Mouse (Mus musculus): ENCODE results near the gene Sept6. TPM values are rescaled to one million over a fixed set of nuclear protein-coding genes. Genes with fewer than 3 reads are reported as not detected.
A peak's percentile ranks its signal among the peaks of the same experiment; 100 is the strongest.

Gene Sept6
- total and polyA plus RNA-seq, 3 experiments, result 94.1 to 180 (median 98.8) TPM

DNA sequence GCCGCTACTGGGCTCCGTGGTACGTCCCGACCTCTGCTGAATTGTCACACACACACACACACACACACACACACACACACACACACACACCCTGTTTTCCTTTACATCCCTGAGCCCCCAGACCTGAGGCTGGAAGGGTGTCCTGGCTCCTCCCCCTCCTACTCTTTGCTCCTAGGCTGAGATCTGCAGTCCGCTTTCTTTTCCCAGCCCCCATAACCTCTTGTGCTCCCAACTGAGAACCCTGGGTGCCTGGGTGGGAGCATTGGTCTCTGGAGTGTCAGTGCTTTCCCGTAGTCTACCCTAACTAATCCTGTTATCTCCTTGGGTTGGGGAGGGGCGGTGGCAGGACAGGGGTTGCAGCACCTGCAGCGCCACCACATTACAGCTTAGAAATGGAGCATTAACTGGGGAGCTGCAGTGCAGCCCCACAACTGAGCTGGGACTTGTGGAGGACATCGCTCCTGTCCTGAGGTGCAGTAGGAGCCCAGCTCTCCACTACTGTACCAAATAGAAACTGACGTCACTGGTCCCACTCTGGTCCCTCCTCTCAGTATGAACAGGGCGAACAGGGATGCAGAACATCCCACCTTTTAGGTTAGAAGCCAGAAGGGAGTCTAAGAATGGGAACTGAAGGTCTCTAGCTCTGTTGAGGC lies 1.7 kb downstream of the Sept6 start:
- peak in 1 of 2 experiments; percentile 3; a peak in 1 of 4 replicates for TF ChIP-seq CTCF (conservative IDR thresholded peaks at IDR 0.05 in 1 of 2, IDR thresholded peaks at IDR 0.05 in 1 of 2; ENCODE audit: low read depth in 2 of 2, low read length in 2 of 2)
- no peak for TF ChIP-seq CHD1 (IDR thresholded peaks at IDR 0.05; ENCODE audit: low read depth, low read length)
- no peaks in the 10 kb centered on the region for H3K9me3 ChIP-seq (replicated peaks; ENCODE audit: low read length)
- peaks cover 19 to 32% of the 10 kb centered on the region in 2 experiments for H3K4me1 ChIP-seq (ENCODE audit: control insufficient read depth in 1 of 2, insufficient read depth in 2 of 2)
- peak overlapping the region; percentile 17 for H3K27ac ChIP-seq (ENCODE audit: insufficient read depth, low read depth)
- H3K79me2 ChIP-seq (replicated peaks; ENCODE audit: control insufficient read depth, extremely low read depth, insufficient read depth, poor library complexity, severe bottlenecking), result peaks cover 39% of the 10 kb centered on the region
- H3K4me3 ChIP-seq (replicated peaks in 1 of 3; ENCODE audit: low read depth in 2 of 3, low read length in 2 of 3, poor library complexity in 1 of 3), result peak overlapping the region in 2 of 3 experiments; percentile 68 to 97
- H3K9ac ChIP-seq (ENCODE audit: insufficient read depth, low read depth), result peak overlapping the region; percentile 16
- in situ Hi-C loops (cut with MboI; ENCODE audit: low pct_ligation_motif_present, low pct_unique_long_range_greater_than_20kb, low sequenced_read_pairs) (no loop called here), dilution Hi-C loops (cut with MboI; ENCODE audit: extremely low pct_ligation_motif_present, extremely low pct_unique_long_range_greater_than_20kb, low sequenced_read_pairs) (no loop called here)
- H3K36me3 ChIP-seq (replicated peaks in 1 of 2; ENCODE audit: control insufficient read depth in 1 of 2, insufficient read depth in 1 of 2, low read length in 1 of 2), result no peaks in the 10 kb centered on the region
- peak overlapping the region; percentile 75 for H3K4me2 ChIP-seq (ENCODE audit: insufficient read depth, low read depth, poor library complexity, severe bottlenecking)
- H3K27me3 ChIP-seq (replicated peaks), result no peaks in the 10 kb centered on the region
- no peak for DNase-seq (ENCODE audit: extremely low read depth)

- in situ Hi-C loops (cut with MboI; ENCODE audit: low pct_ligation_motif_present, low pct_unique_long_range_greater_than_20kb, low sequenced_read_pairs), result no loop called here
- Histone ChIP-seq H3K36me3 (replicated peaks in 1 of 2; ENCODE audit: control insufficient read depth in 1 of 2, insufficient read depth in 1 of 2, low read length in 1 of 2) (no peaks in the 10 kb centered on the region), H3K9ac (ENCODE audit: insufficient read depth, low read depth) (peak overlapping the region; percentile 71), H3K27ac (ENCODE audit: insufficient read depth, low read depth) (peak overlapping the region; percentile 47), H3K9me3 (replicated peaks; ENCODE audit: low read length) (no peaks in the 10 kb centered on the region), H3K4me3 (replicated peaks in 1 of 3; ENCODE audit: low read depth in 2 of 3, low read length in 2 of 3, poor library complexity in 1 of 3) (peak overlapping the region; percentile 68 to 97 (median 80)), H3K79me2 (replicated peaks; ENCODE audit: control insufficient read depth, extremely low read depth, insufficient read depth, poor library complexity, severe bottlenecking) (peaks cover 44% of the 10 kb centered on the region), H3K27me3 (replicated peaks) (no peaks in the 10 kb centered on the region), H3K4me1 (ENCODE audit: control insufficient read depth in 1 of 2, insufficient read depth in 2 of 2) (peaks cover 19 to 32% of the 10 kb centered on the region in 2 experiments), H3K4me2 (ENCODE audit: insufficient read depth, low read depth, poor library complexity, severe bottlenecking) (no peak overlapping the region)
- peak; percentile 83 for DNase-seq (ENCODE audit: extremely low read depth)
- dilution Hi-C loops (cut with MboI; ENCODE audit: extremely low pct_ligation_motif_present, extremely low pct_unique_long_range_greater_than_20kb, low sequenced_read_pairs), result no loop called here
- TF ChIP-seq CTCF (conservative IDR thresholded peaks at IDR 0.05 in 1 of 2, IDR thresholded peaks at IDR 0.05 in 1 of 2; ENCODE audit: low read depth in 2 of 2, low read length in 2 of 2), result no peak
- TF ChIP-seq EP300 (IDR thresholded peaks at IDR 0.05; ENCODE audit: low read length), result no peak
- no peak for TF ChIP-seq MXI1 (IDR thresholded peaks at IDR 0.05; ENCODE audit: low read depth, low read length)
- peak; percentile 20; the same call in 1 of the 2 replicates for TF ChIP-seq IRF4 (IDR thresholded peaks at IDR 0.05; ENCODE audit: low read depth, low read length)
- TF ChIP-seq UBTF (IDR thresholded peaks at IDR 0.05; ENCODE audit: low read depth, low read length), result no peak
- no peak for TF ChIP-seq RAD21 (IDR thresholded peaks at IDR 0.05; ENCODE audit: low read depth, low read length)
- no peak for TF ChIP-seq KAT2A (IDR thresholded peaks at IDR 0.05; ENCODE audit: insufficient replicate concordance, low read length)
- TF ChIP-seq RCOR1 (conservative IDR thresholded peaks at IDR 0.05; ENCODE audit: low read depth, low read length), result no peak
- no peak for TF ChIP-seq POLR2AphosphoS2 (IDR thresholded peaks at IDR 0.05; ENCODE audit: low read depth, low read length)
- no peak for TF ChIP-seq MEF2A (IDR thresholded peaks at IDR 0.05; ENCODE audit: borderline replicate concordance, low read depth, low read length)
- peak; percentile 77 for TF ChIP-seq MAZ (IDR thresholded peaks at IDR 0.05; ENCODE audit: low read depth, low read length)
- TF ChIP-seq USF1 (IDR thresholded peaks at IDR 0.05; ENCODE audit: low read depth, low read length), result no peak
- no peak for TF ChIP-seq PAX5 (IDR thresholded peaks at IDR 0.05; ENCODE audit: low read length)
- TF ChIP-seq ZNF384 (IDR thresholded peaks at IDR 0.05; ENCODE audit: low read depth, low read length), result no peak
- no peak for TF ChIP-seq MYC (IDR thresholded peaks at IDR 0.05; ENCODE audit: low read depth, low read length)
- no peak for TF ChIP-seq NRF1 (IDR thresholded peaks at IDR 0.05; ENCODE audit: low read depth, low read length)
- TF ChIP-seq JUND (conservative IDR thresholded peaks at IDR 0.05; ENCODE audit: low read depth, low read length), result no peak
- no peak for TF ChIP-seq CHD1 (IDR thresholded peaks at IDR 0.05; ENCODE audit: low read depth, low read length)
- no peak for TF ChIP-seq MAX (IDR thresholded peaks at IDR 0.05; ENCODE audit: low read length)
- no peak for TF ChIP-seq USF2 (conservative IDR thresholded peaks at IDR 0.05; ENCODE audit: low read depth, low read length)
- no peak; the same call in 1 of the 2 replicates for TF ChIP-seq ZMIZ1 (IDR thresholded peaks at IDR 0.05; ENCODE audit: low read depth, low read length)
- TF ChIP-seq E2F4 (IDR thresholded peaks at IDR 0.05; ENCODE audit: insufficient replicate concordance, low read depth, low read length), result no peak
- no peak for TF ChIP-seq SMC3 (IDR thresholded peaks at IDR 0.05; ENCODE audit: low read depth, low read length)
- no peak for TF ChIP-seq BHLHE40 (IDR thresholded peaks at IDR 0.05; ENCODE audit: low read depth, low read length)
- peak; percentile 76 for TF ChIP-seq TCF12 (IDR thresholded peaks at IDR 0.05; ENCODE audit: low read depth, low read length)
- no peak for TF ChIP-seq JUN (IDR thresholded peaks at IDR 0.05; ENCODE audit: insufficient read depth, low read depth, low read length)
- TF ChIP-seq TBP (conservative IDR thresholded peaks at IDR 0.05; ENCODE audit: low read depth, low read length), result peak; percentile 69
- peak; percentile 59 for TF ChIP-seq NELFE (IDR thresholded peaks at IDR 0.05; ENCODE audit: low read depth, low read length)
- no peak for TF ChIP-seq ZC3H11A (IDR thresholded peaks at IDR 0.05; ENCODE audit: low read depth, low read length)
- TF ChIP-seq GABPA (IDR thresholded peaks at IDR 0.05; ENCODE audit: insufficient replicate concordance, low read depth, low read length), result no peak
- peak; percentile 16; the same call in 1 of the 2 replicates for TF ChIP-seq HCFC1 (IDR thresholded peaks at IDR 0.05; ENCODE audit: low read depth, low read length)
These were observed 2.3 kb downstream of the Sept6 start for GRCm38 (mm10) chrX:36989234-36989751.

Measured in CH12.LX (cell line).